Mouse (Mus musculus): ENCODE data around the gene Izumo1r. TPM values are rescaled to one million over a fixed set of nuclear protein-coding genes. Genes with fewer than 3 reads are reported as not detected.

Gene Izumo1r
- polyA plus RNA-seq, 1 experiment: 70.8 TPM

- Histone ChIP-seq H3K27ac (ENCODE audit: control insufficient read depth, insufficient read depth, low read length) (no peak overlapping the region), H3K4me1 (replicated peaks; ENCODE audit: control insufficient read depth, insufficient read depth, low read length) (peaks cover 13% of the 10 kb centered on the region), H3K4me3 (ENCODE audit: control insufficient read depth, insufficient read depth, low read length) (no peak overlapping the region), H3K27me3 (ENCODE audit: control insufficient read depth, insufficient read depth, low read length) (no peaks in the 10 kb centered on the region), H3K36me3 (ENCODE audit: control insufficient read depth, insufficient read depth, low read length) (no peaks in the 10 kb centered on the region)
- DNase-seq: no peak
- TF ChIP-seq POLR2A (IDR thresholded peaks at IDR 0.05; ENCODE audit: control insufficient read depth, extremely low read depth, insufficient read depth, low read length, poor library complexity) (no peak), CTCF (IDR thresholded peaks at IDR 0.05; ENCODE audit: borderline replicate concordance, control insufficient read depth, extremely low read depth, insufficient read depth, low read length, poor library complexity) (no peak)
- 86% methylated on average over 1 of the region's 1 CpGs for WGBS
Measured at GRCm38 (mm10) chr9:14921971-14922560, 18.3 kb upstream of the Izumo1r start.

GRCm38 (mm10) chr9:14921254-14921653, 17.5 kb upstream of the Izumo1r start:
- WGBS: 90% methylated on average over 4 of the region's 4 CpGs
- Histone ChIP-seq H3K4me1 (replicated peaks; ENCODE audit: control insufficient read depth, insufficient read depth, low read length) (peaks cover 13% of the 10 kb centered on the region), H3K4me3 (ENCODE audit: control insufficient read depth, insufficient read depth, low read length) (no peak overlapping the region), H3K36me3 (ENCODE audit: control insufficient read depth, insufficient read depth, low read length) (no peaks in the 10 kb centered on the region), H3K27ac (ENCODE audit: control insufficient read depth, insufficient read depth, low read length) (no peak overlapping the region), H3K27me3 (ENCODE audit: control insufficient read depth, insufficient read depth, low read length) (no peaks in the 10 kb centered on the region)
- DNase-seq: no peak
- no peak for TF ChIP-seq CTCF (IDR thresholded peaks at IDR 0.05; ENCODE audit: borderline replicate concordance, control insufficient read depth, extremely low read depth, insufficient read depth, low read length, poor library complexity)
- TF ChIP-seq POLR2A (IDR thresholded peaks at IDR 0.05; ENCODE audit: control insufficient read depth, extremely low read depth, insufficient read depth, low read length, poor library complexity): no peak

- TF ChIP-seq POLR2A (IDR thresholded peaks at IDR 0.05; ENCODE audit: control insufficient read depth, extremely low read depth, insufficient read depth, low read length, poor library complexity) (no peak), CTCF (IDR thresholded peaks at IDR 0.05; ENCODE audit: borderline replicate concordance, control insufficient read depth, extremely low read depth, insufficient read depth, low read length, poor library complexity) (no peak)
- Histone ChIP-seq H3K27ac (ENCODE audit: control insufficient read depth, insufficient read depth, low read length) (no peak overlapping the region), H3K27me3 (ENCODE audit: control insufficient read depth, insufficient read depth, low read length) (no peaks in the 10 kb centered on the region), H3K4me3 (ENCODE audit: control insufficient read depth, insufficient read depth, low read length) (no peak overlapping the region), H3K36me3 (ENCODE audit: control insufficient read depth, insufficient read depth, low read length) (no peaks in the 10 kb centered on the region), H3K4me1 (replicated peaks; ENCODE audit: control insufficient read depth, insufficient read depth, low read length) (peaks cover 13% of the 10 kb centered on the region)
- DNase-seq: no peak
- 60% methylated on average over 4 of the region's 4 CpGs for WGBS
Measured at GRCm38 (mm10) chr9:14920608-14921007, 16.9 kb upstream of the Izumo1r start.

GRCm38 (mm10) chr9:14918825-14919668, 15.3 kb upstream of the Izumo1r start:
- Histone ChIP-seq H3K27me3 (ENCODE audit: control insufficient read depth, insufficient read depth, low read length) (no peaks in the 10 kb centered on the region), H3K27ac (ENCODE audit: control insufficient read depth, insufficient read depth, low read length) (no peak overlapping the region), H3K4me3 (ENCODE audit: control insufficient read depth, insufficient read depth, low read length) (no peak overlapping the region), H3K4me1 (replicated peaks; ENCODE audit: control insufficient read depth, insufficient read depth, low read length) (peaks cover 6% of the 10 kb centered on the region), H3K36me3 (ENCODE audit: control insufficient read depth, insufficient read depth, low read length) (no peaks in the 10 kb centered on the region)
- TF ChIP-seq CTCF (IDR thresholded peaks at IDR 0.05; ENCODE audit: borderline replicate concordance, control insufficient read depth, extremely low read depth, insufficient read depth, low read length, poor library complexity): no peak
- TF ChIP-seq POLR2A (IDR thresholded peaks at IDR 0.05; ENCODE audit: control insufficient read depth, extremely low read depth, insufficient read depth, low read length, poor library complexity): no peak
- WGBS: 88% methylated on average over 5 of the region's 5 CpGs
- DNase-seq: no peak

GRCm38 (mm10) chr9:14917661-14918060, 13.9 kb upstream of the Izumo1r start:
- WGBS: 100% methylated on average over 2 of the region's 2 CpGs
- TF ChIP-seq POLR2A (IDR thresholded peaks at IDR 0.05; ENCODE audit: control insufficient read depth, extremely low read depth, insufficient read depth, low read length, poor library complexity): no peak
- TF ChIP-seq CTCF (IDR thresholded peaks at IDR 0.05; ENCODE audit: borderline replicate concordance, control insufficient read depth, extremely low read depth, insufficient read depth, low read length, poor library complexity): no peak
- Histone ChIP-seq H3K4me3 (ENCODE audit: control insufficient read depth, insufficient read depth, low read length) (no peak overlapping the region), H3K27ac (ENCODE audit: control insufficient read depth, insufficient read depth, low read length) (no peak overlapping the region), H3K36me3 (ENCODE audit: control insufficient read depth, insufficient read depth, low read length) (no peaks in the 10 kb centered on the region), H3K27me3 (ENCODE audit: control insufficient read depth, insufficient read depth, low read length) (no peaks in the 10 kb centered on the region), H3K4me1 (replicated peaks; ENCODE audit: control insufficient read depth, insufficient read depth, low read length) (peaks cover 4% of the 10 kb centered on the region)
- no peak for DNase-seq

- Histone ChIP-seq H3K4me1 (replicated peaks; ENCODE audit: control insufficient read depth, insufficient read depth, low read length) (peaks cover 12% of the 10 kb centered on the region), H3K36me3 (ENCODE audit: control insufficient read depth, insufficient read depth, low read length) (no peaks in the 10 kb centered on the region), H3K4me3 (ENCODE audit: control insufficient read depth, insufficient read depth, low read length) (no peak overlapping the region), H3K27me3 (ENCODE audit: control insufficient read depth, insufficient read depth, low read length) (no peaks in the 10 kb centered on the region), H3K27ac (ENCODE audit: control insufficient read depth, insufficient read depth, low read length) (no peak overlapping the region)
- WGBS: 94% methylated on average over 2 of the region's 2 CpGs
- DNase-seq: no peak
- no peak for TF ChIP-seq POLR2A (IDR thresholded peaks at IDR 0.05; ENCODE audit: control insufficient read depth, extremely low read depth, insufficient read depth, low read length, poor library complexity)
- no peak for TF ChIP-seq CTCF (IDR thresholded peaks at IDR 0.05; ENCODE audit: borderline replicate concordance, control insufficient read depth, extremely low read depth, insufficient read depth, low read length, poor library complexity)
Measured at GRCm38 (mm10) chr9:14912037-14912436, 8.3 kb upstream of the Izumo1r start.

Data from thymus, adult 2 months (tissue).